Comparison of ENCODE assay signal across 8 mouse cellular contexts in genomic region chr2:130296134-130296745, GRCm38 (mm10). TPM values are rescaled to one million over a fixed set of nuclear protein-coding genes. Genes with fewer than 3 reads are reported as not detected.
DNase-seq lines count a peak whose midpoint lies in the region; ATAC-seq and TF ChIP-seq lines count a peak whose summit lies in the region.

No protein-coding gene starts in this region.

- H3K27me3 ChIP-seq in limb, embryonic 10.5 days (ENCODE audit: low read depth, poor library complexity, severe bottlenecking): peaks cover 62% of the 10 kb centered on the region
- H3K27me3 ChIP-seq in neural tube, embryonic 15.5 days (replicated peaks): 0 out of 2 replicates have a peak, but pooled peaks cover 4% of the 10 kb centered on the region

- H3K4me1 ChIP-seq in embryonic fibroblast, embryonic 13.5 days (ENCODE audit: control insufficient read depth, insufficient read depth, low read length): 0 out of 2 replicates have a peak, but pooled peaks cover 3% of the 10 kb centered on the region
- peaks cover 41% of the 10 kb centered on the region for H3K4me1 ChIP-seq in limb, embryonic 10.5 days
- peaks cover 44% of the 10 kb centered on the region for H3K4me1 ChIP-seq in neural tube, embryonic 15.5 days

- peak overlapping the region; percentile 82 for H3K9ac ChIP-seq in neural tube, embryonic 15.5 days (replicated peaks)

- 6% methylated on average over 20 of the region's 20 CpGs for WGBS in limb, embryonic 10.5 days
- 5% methylated on average over 20 of the region's 20 CpGs for WGBS in neural tube, embryonic 15.5 days

- H3K27ac ChIP-seq in layer of hippocampus, adult 2 months: 0 out of 2 replicates have a peak overlapping the region, but pooled peaks have one; percentile 77
- no peak overlapping the region for H3K27ac ChIP-seq in embryonic fibroblast, embryonic 13.5 days (ENCODE audit: insufficient read depth, low read length)
- peak overlapping the region; percentile 82 for H3K27ac ChIP-seq in limb, embryonic 10.5 days
- no peak overlapping the region for H3K27ac ChIP-seq in neural tube, embryonic 15.5 days (replicated peaks)

- peak overlapping the region; percentile 64 for H3K4me3 ChIP-seq in layer of hippocampus, adult 2 months
- H3K4me3 ChIP-seq in embryonic fibroblast, embryonic 13.5 days (ENCODE audit: insufficient read depth, low read length): peak overlapping the region; percentile 45
- peak overlapping the region; percentile 74 for H3K4me3 ChIP-seq in limb, embryonic 10.5 days
- H3K4me3 ChIP-seq in neural tube, embryonic 15.5 days (replicated peaks): peak overlapping the region; percentile 71

- ATAC-seq in neural tube, embryonic 15.5 days (ENCODE audit: low FRiP score): peak; percentile 33

- peak overlapping the region; percentile 73 for H3K4me2 ChIP-seq in neural tube, embryonic 15.5 days

- DNase-seq in layer of hippocampus, adult 2 months (ENCODE audit: low spot score in 2 of 2): no peak
- no peak for DNase-seq in layer of hippocampus, postnatal 36 days
- no peak for DNase-seq in limb, embryonic 10.5 days (ENCODE audit: low spot score)
- DNase-seq in urinary bladder, adult 2 months (ENCODE audit: low spot score): no peak
- DNase-seq in thymus, postnatal 4 days: no peak
- DNase-seq in kidney, adult 8-10 months: no peak

- TF ChIP-seq POLR2A in embryonic fibroblast, embryonic 13.5 days (IDR thresholded peaks at IDR 0.05; ENCODE audit: low read depth, low read length): no peak

- no peaks in the 10 kb centered on the region for H3K36me3 ChIP-seq in limb, embryonic 10.5 days
- no peaks in the 10 kb centered on the region for H3K36me3 ChIP-seq in neural tube, embryonic 15.5 days

- no peaks in the 10 kb centered on the region for H3K9me3 ChIP-seq in limb, embryonic 10.5 days (replicated peaks)
- H3K9me3 ChIP-seq in neural tube, embryonic 15.5 days (replicated peaks): no peaks in the 10 kb centered on the region

- TF ChIP-seq CTCF in layer of hippocampus, adult 2 months (conservative IDR thresholded peaks at IDR 0.05): no peak
- no peak for TF ChIP-seq CTCF in embryonic fibroblast, embryonic 13.5 days (IDR thresholded peaks at IDR 0.05; ENCODE audit: borderline replicate concordance, insufficient read depth, low read length)

RNA-seq across cellular contexts. Expression of gene Ebf4, which starts 1.3 kb away (rescaled TPM):
- total RNA-seq in layer of hippocampus, adult 2 months (2021): 10 to 100 TPM; 11.3 to 11.8 TPM
- 10 to 100 TPM; 11.4 to 11.7 TPM for total RNA-seq in layer of hippocampus, postnatal 36 days (2021)
- polyA plus RNA-seq in embryonic fibroblast, embryonic 13.5 days (2011; ENCODE audit: insufficient read length, low read depth, missing spikeins): 3.0 and 4.1 TPM in 2 replicates
- 0.34 and 0.90 TPM in 2 replicates for polyA plus RNA-seq in limb, embryonic 10.5 days (2016; fragmentation: Nextera tagmentation; extraction: Ambion mirVana)
- 4.7 and 7.8 TPM in 2 replicates for polyA plus RNA-seq in neural tube, embryonic 15.5 days (2015; fragmentation: Nextera tagmentation; extraction: Ambion mirVana)
- polyA plus RNA-seq in urinary bladder, adult 2 months (2012; rRNA removed): 5.2 and 5.5 TPM in 2 replicates

RNA-seq across cellular contexts. Expression of gene Idh3b, which starts 11.9 kb away (rescaled TPM):
- total RNA-seq in layer of hippocampus, adult 2 months (2021): 100 to 1,000 TPM; 314 to 335 TPM
- total RNA-seq in layer of hippocampus, postnatal 36 days (2021): 100 to 1,000 TPM; 329 to 336 TPM
- polyA plus RNA-seq in embryonic fibroblast, embryonic 13.5 days (2011; ENCODE audit: insufficient read length, low read depth, missing spikeins): 143 and 156 TPM in 2 replicates
- polyA plus RNA-seq in limb, embryonic 10.5 days (2016; fragmentation: Nextera tagmentation; extraction: Ambion mirVana): 136 and 140 TPM in 2 replicates
- 193 and 199 TPM in 2 replicates for polyA plus RNA-seq in neural tube, embryonic 15.5 days (2015; fragmentation: Nextera tagmentation; extraction: Ambion mirVana)
- polyA plus RNA-seq in urinary bladder, adult 2 months (2012; rRNA removed): 199 and 254 TPM in 2 replicates

RNA-seq across cellular contexts. Expression of gene Nop56, which starts 22.0 kb away (rescaled TPM):
- total RNA-seq in layer of hippocampus, adult 2 months (2021): 100 to 1,000 TPM; 146 to 167 TPM
- 100 to 1,000 TPM; 143 to 144 TPM for total RNA-seq in layer of hippocampus, postnatal 36 days (2021)
- polyA plus RNA-seq in embryonic fibroblast, embryonic 13.5 days (2011; ENCODE audit: insufficient read length, low read depth, missing spikeins): 163 and 172 TPM in 2 replicates
- 440 and 499 TPM in 2 replicates for polyA plus RNA-seq in limb, embryonic 10.5 days (2016; fragmentation: Nextera tagmentation; extraction: Ambion mirVana)
- 275 and 293 TPM in 2 replicates for polyA plus RNA-seq in neural tube, embryonic 15.5 days (2015; fragmentation: Nextera tagmentation; extraction: Ambion mirVana)
- 74.7 and 107 TPM in 2 replicates for polyA plus RNA-seq in urinary bladder, adult 2 months (2012; rRNA removed)

Comparison
In these comparisons a context has a peak if more than half of its experiments do, and no peak if none do; other contexts are left out.
1. H3K27ac ChIP-seq: peak in layer of hippocampus, adult 2 months (single experiment) and limb, embryonic 10.5 days (single experiment); none in embryonic fibroblast, embryonic 13.5 days (single experiment) and neural tube, embryonic 15.5 days (single experiment).
2. Peak in every context shown above with its lines, with median percentiles within 50 percentile points of each other: H3K4me3 ChIP-seq.